Mouse (Mus musculus) olfactory bulb, adult 2 months (tissue): ENCODE measurements at regions not wholly inside any gene's neighbourhood (a gene's known extent, or its start where the extent isn't known, plus 50 kb on each side); places are given as distances from the start of the nearest gene placed in this dataset.

Experiments used
- CTCF ChIP-seq: fragments of 200-500 bp; IDR thresholded peaks from 2 replicates; pipeline ENCODE4 v1.5.1; 2012; ENCODE audit warnings: low read depth, mild to moderate bottlenecking, low read length, moderate library complexity; ENCODE audit not compliant: insufficient read depth
- POLR2A ChIP-seq: fragments of 200-500 bp; IDR thresholded peaks from 2 replicates; pipeline ENCODE4 v1.6.1; 2012; ENCODE audit warnings: mild to moderate bottlenecking, low read depth, low read length, moderate library complexity; ENCODE audit not compliant: insufficient read depth

GRCm38 (mm10) chr1:194332639-194333038, 285.4 kb upstream of the Plxna2 start:
- TF ChIP-seq CTCF (no peak), POLR2A (no peak)
